Mouse (Mus musculus) hindbrain, embryonic 14.5 days (tissue): ENCODE results near the gene Phf1. TPM values are rescaled to one million over a fixed set of nuclear protein-coding genes. Genes with fewer than 3 reads are reported as not detected.
"Not testable (repeated sequence)": the region's sequence is repeated elsewhere in the genome, so short reads cannot be mapped to it uniquely, and the experiment has no call there.

Source experiments
- ATAC-seq: fragments of 200-750 bp; cut with Nextera tagmentation; 2 replicates; pipeline ENCODE4 v1.8.0; 2017; ENCODE audit warnings: moderate number of reproducible peaks, mild to moderate bottlenecking, moderate TSS enrichment, moderate library complexity; ENCODE audit not compliant: low FRiP score
- DNase-seq: peaks from one replicate; pipeline ENCODE4 v3.0.0-alpha.2; 2015; ENCODE audit warnings: low spot score
- H3K27ac ChIP-seq: fragments of 300-500 bp; sonication (generic); 2 replicates; pipeline ENCODE4 v1.5.1; 2014; ENCODE audit warnings: mild to moderate bottlenecking, moderate library complexity
- H3K27me3 ChIP-seq: fragments of 300-500 bp; sonication (generic); 2 replicates; pipeline ENCODE4 v1.6.1; 2014; ENCODE audit warnings: mild to moderate bottlenecking, low read length, mixed read lengths; ENCODE audit not compliant: control insufficient read depth, insufficient read depth
- H3K36me3 ChIP-seq: fragments of 300-500 bp; sonication (generic); replicated peaks from 2 replicates; pipeline ENCODE4 v1.6.1; 2014; ENCODE audit not compliant: control insufficient read depth, insufficient read depth
- H3K4me1 ChIP-seq: fragments of 300-500 bp; sonication (generic); replicated peaks from 2 replicates; pipeline ENCODE4 v1.6.1; 2014; ENCODE audit warnings: antibody characterized with exemption, low read length, mixed read lengths; ENCODE audit not compliant: control insufficient read depth, insufficient read depth
- H3K4me2 ChIP-seq: fragments of 300-500 bp; sonication (generic); replicated peaks from 2 replicates; pipeline ENCODE4 v1.6.1; 2014; ENCODE audit warnings: mild to moderate bottlenecking, moderate library complexity
- H3K4me3 ChIP-seq: fragments of 300-500 bp; sonication (generic); replicated peaks from 2 replicates; pipeline ENCODE4 v1.5.1; 2014; ENCODE audit warnings: mild to moderate bottlenecking, low read length
- H3K9ac ChIP-seq: fragments of 300-500 bp; sonication (generic); 2 replicates; pipeline ENCODE4 v1.6.1; 2014
- H3K9me3 ChIP-seq: fragments of 300-500 bp; sonication (generic); 2 replicates; pipeline ENCODE4 v1.6.1; 2016; ENCODE audit warnings: low read length; ENCODE audit not compliant: control insufficient read depth
- WGBS: fragments of 180-500 bp; shearing (Covaris S2); extraction: QIAGEN DNeasy Blood & Tissue Kit; methylation state at CpG from one replicate; pipeline ENCODE4 v1.1.7; 2014; 5-methylcytosine and 5-hydroxymethylcytosine counted together
- polyA plus RNA-seq: library from polyadenylated mRNA; unstranded; fragments of >200 nt; fragmentation: Nextera tagmentation; extraction: Ambion mirVana; gene quantifications from 2 replicates; pipeline ENCODE4 v1.2.1, GENCODE M21; 2014

Phf1 gene
- polyA plus RNA-seq, 1 experiment from 2014 or later = 23.3 TPM

GRCm38 (mm10) chr17:26922368-26922767, 10.5 kb upstream of the Phf1 start:
- H3K4me2 ChIP-seq, H3K4me3 ChIP-seq, H3K9ac ChIP-seq, H3K36me3 ChIP-seq, H3K9me3 ChIP-seq, DNase-seq, ATAC-seq, H3K4me1 ChIP-seq, H3K27ac ChIP-seq, H3K27me3 ChIP-seq: not testable (repeated sequence)
- WGBS = 92% methylated on average over 5 of the region's 6 CpGs

- not testable (repeated sequence) for H3K4me2 ChIP-seq, H3K9ac ChIP-seq, H3K9me3 ChIP-seq, H3K27me3 ChIP-seq, H3K4me1 ChIP-seq, DNase-seq, ATAC-seq, H3K27ac ChIP-seq, H3K4me3 ChIP-seq, H3K36me3 ChIP-seq
- WGBS = 91% methylated on average over 9 of the region's 9 CpGs
These were observed 7.4 kb upstream of the Phf1 start for GRCm38 (mm10) chr17:26925414-26925813.

- H3K4me2 ChIP-seq, H3K4me3 ChIP-seq, H3K27me3 ChIP-seq, DNase-seq, H3K9ac ChIP-seq, H3K27ac ChIP-seq, H3K9me3 ChIP-seq, ATAC-seq: not testable (repeated sequence)
- Histone ChIP-seq H3K4me1 (peaks cover 13% of the 10 kb centered on the region), H3K36me3 (peaks cover 19% of the 10 kb centered on the region)
- 70% methylated on average over 7 of the region's 7 CpGs for WGBS
These were observed 1.1 kb upstream of the Phf1 start for GRCm38 (mm10) chr17:26931795-26932194.

- Histone ChIP-seq H3K36me3 (peaks cover 27% of the 10 kb centered on the region), H3K27me3 (no peaks in the 10 kb centered on the region), H3K4me2 (peak overlapping the region; percentile 94), H3K9ac (peak overlapping the region; percentile 87), H3K4me1 (peaks cover 17% of the 10 kb centered on the region), H3K4me3 (peak overlapping the region; percentile 79), H3K9me3 (no peaks in the 10 kb centered on the region), H3K27ac (peak overlapping the region; percentile 88)
- DNase-seq = no peak
- WGBS = 8% methylated on average over 13 of the region's 13 CpGs
- peak; percentile 15; the same call in 1 of the 2 replicates for ATAC-seq
These were observed 567 bp downstream of the Phf1 start for GRCm38 (mm10) chr17:26933419-26933818.

GRCm38 (mm10) chr17:26933885-26934827, 1.3 kb downstream of the Phf1 start:
- no peak overlapping the region for H3K27ac ChIP-seq
- no peak for ATAC-seq

GRCm38 (mm10) chr17:26935027-26935426, 2.2 kb downstream of the Phf1 start:
- Histone ChIP-seq H3K27ac (no peak overlapping the region), H3K9ac (no peak overlapping the region), H3K4me1 (peaks cover 25% of the 10 kb centered on the region), H3K27me3 (no peaks in the 10 kb centered on the region), H3K36me3 (peaks cover 27% of the 10 kb centered on the region), H3K4me3 (no peak overlapping the region), H3K9me3 (no peaks in the 10 kb centered on the region), H3K4me2 (no peak overlapping the region)
- WGBS = 96% methylated on average over 9 of the region's 9 CpGs
- DNase-seq (no peak), ATAC-seq (no peak)

More at GRCm38 (mm10) chr17:26933885-26934827, 1.3 kb downstream of the Phf1 start:
- Histone ChIP-seq H3K36me3 (peaks cover 27% of the 10 kb centered on the region), H3K9ac (peak overlapping the region; percentile 87), H3K4me3 (peak overlapping the region; percentile 79), H3K27me3 (no peaks in the 10 kb centered on the region), H3K4me1 (peaks cover 22% of the 10 kb centered on the region), H3K4me2 (peak overlapping the region; percentile 94), H3K9me3 (no peaks in the 10 kb centered on the region)
- 86% methylated on average over 16 of the region's 16 CpGs for WGBS
- no peak for DNase-seq

- Histone ChIP-seq H3K36me3 (peaks cover 27% of the 10 kb centered on the region), H3K9ac (no peak overlapping the region), H3K27me3 (no peaks in the 10 kb centered on the region), H3K4me1 (peaks cover 35% of the 10 kb centered on the region), H3K27ac (no peak overlapping the region), H3K4me2 (no peak overlapping the region), H3K4me3 (no peak overlapping the region), H3K9me3 (no peaks in the 10 kb centered on the region)
- WGBS = 86% methylated on average over 12 of the region's 12 CpGs
- no peak for ATAC-seq
- no peak for DNase-seq
These were observed 3.6 kb downstream of the Phf1 start for GRCm38 (mm10) chr17:26936453-26936852.

GRCm38 (mm10) chr17:26936921-26937695, 4.3 kb downstream of the Phf1 start:
- Histone ChIP-seq H3K4me2 (no peak overlapping the region), H3K36me3 (peaks cover 27% of the 10 kb centered on the region), H3K27me3 (no peaks in the 10 kb centered on the region), H3K27ac (no peak overlapping the region), H3K4me1 (peaks cover 35% of the 10 kb centered on the region), H3K9me3 (no peaks in the 10 kb centered on the region), H3K9ac (no peak overlapping the region), H3K4me3 (no peak overlapping the region)
- 90% methylated on average over 15 of the region's 15 CpGs for WGBS
- DNase-seq (peak; percentile 6), ATAC-seq (no peak)
